ENCODE assay signal across 11 mouse cellular contexts in genomic region chr6:8105870-8106706, GRCm38 (mm10).
DNase-seq lines count a peak whose midpoint lies in the region; ATAC-seq and TF ChIP-seq lines count a peak whose summit lies in the region.
"Had no signal": no experiment of that assay in that cellular context is flagged by ENCODE, and none has a peak within 500 bp of the region (broad histone marks: within the 10 kb centered on the region; RNA-seq: fewer than 3 reads in every experiment).

No protein-coding gene starts in this region.

- H3K36me3 ChIP-seq in forebrain, embryonic 15.5 days = no peaks in the 10 kb centered on the region
- H3K36me3 ChIP-seq in forebrain, embryonic 12.5 days (replicated peaks) = no peaks in the 10 kb centered on the region
- no peaks in the 10 kb centered on the region for H3K36me3 ChIP-seq in stomach, embryonic 16.5 days (ENCODE audit: control insufficient read depth, insufficient read depth, low read length)
- H3K36me3 ChIP-seq in stomach, postnatal 0 days (ENCODE audit: control insufficient read depth, insufficient read depth, low read length) = no peaks in the 10 kb centered on the region
- H3K36me3 ChIP-seq in heart, embryonic 14.5 days (ENCODE audit: control insufficient read depth, insufficient read depth, low read length) = no peaks in the 10 kb centered on the region
- H3K36me3 ChIP-seq: intestine, embryonic 15.5 days had no signal

- H3K9ac ChIP-seq in forebrain, embryonic 15.5 days (replicated peaks) = no peak overlapping the region
- no peak overlapping the region for H3K9ac ChIP-seq in forebrain, embryonic 12.5 days
- H3K9ac ChIP-seq in stomach, embryonic 16.5 days (ENCODE audit: low read length) = no peak overlapping the region
- H3K9ac ChIP-seq in stomach, postnatal 0 days (ENCODE audit: low read length) = no peak overlapping the region
- H3K9ac ChIP-seq in heart, embryonic 14.5 days (ENCODE audit: low read length) = no peak overlapping the region
- H3K9ac ChIP-seq: intestine, embryonic 15.5 days had no signal

- H3K4me2 ChIP-seq in forebrain, embryonic 15.5 days (replicated peaks) = no peak overlapping the region
- H3K4me2 ChIP-seq in forebrain, embryonic 12.5 days = no peak overlapping the region
- no peak overlapping the region for H3K4me2 ChIP-seq in stomach, embryonic 16.5 days (ENCODE audit: low read depth, low read length)
- H3K4me2 ChIP-seq in stomach, postnatal 0 days (replicated peaks; ENCODE audit: low read depth) = no peak overlapping the region
- peak overlapping the region; percentile 36 for H3K4me2 ChIP-seq in heart, embryonic 14.5 days (ENCODE audit: low read length)
- H3K4me2 ChIP-seq: intestine, embryonic 15.5 days had no signal

- DNase-seq in stomach, postnatal 0 days (ENCODE audit: low spot score) = no peak
- DNase-seq in layer of hippocampus, adult 2 months (ENCODE audit: low spot score in 2 of 2) = no peak
- no peak for DNase-seq in kidney, adult 9 months
- no peak for DNase-seq in thymus, postnatal 0 days (ENCODE audit: low spot score)
- DNase-seq: gastrocnemius, postnatal 10 days; right cerebral cortex, adult 18-20 months had no signal

- no peak overlapping the region for H3K27ac ChIP-seq in forebrain, embryonic 15.5 days (replicated peaks)
- no peak overlapping the region for H3K27ac ChIP-seq in forebrain, embryonic 12.5 days
- H3K27ac ChIP-seq in stomach, embryonic 16.5 days (ENCODE audit: low read length) = no peak overlapping the region
- H3K27ac ChIP-seq in stomach, postnatal 0 days (replicated peaks) = no peak overlapping the region
- peak overlapping the region; percentile 83 to 85 for H3K27ac ChIP-seq in heart, embryonic 14.5 days (replicated peaks in 1 of 2; ENCODE audit: control insufficient read depth in 1 of 2, insufficient read depth in 1 of 2, low read depth in 2 of 2, low read length in 2 of 2)
- no peak overlapping the region for H3K27ac ChIP-seq in layer of hippocampus, adult 2 months
- H3K27ac ChIP-seq: intestine, embryonic 15.5 days had no signal

- no peak for TF ChIP-seq CTCF in stomach, postnatal 0 days (IDR thresholded peaks at IDR 0.05; ENCODE audit: low read depth)
- TF ChIP-seq CTCF in layer of hippocampus, adult 2 months (conservative IDR thresholded peaks at IDR 0.05) = no peak

- H3K27me3 ChIP-seq in forebrain, embryonic 15.5 days = no peaks in the 10 kb centered on the region
- no peaks in the 10 kb centered on the region for H3K27me3 ChIP-seq in forebrain, embryonic 12.5 days
- no peaks in the 10 kb centered on the region for H3K27me3 ChIP-seq in stomach, embryonic 16.5 days (ENCODE audit: control insufficient read depth, insufficient read depth, low read length)
- H3K27me3 ChIP-seq in stomach, postnatal 0 days (ENCODE audit: control insufficient read depth, insufficient read depth, low read length) = no peaks in the 10 kb centered on the region
- no peaks in the 10 kb centered on the region for H3K27me3 ChIP-seq in heart, embryonic 14.5 days (ENCODE audit: control insufficient read depth, insufficient read depth, low read length)
- H3K27me3 ChIP-seq: intestine, embryonic 15.5 days had no signal

- 56% methylated on average over 10 of the region's 10 CpGs for WGBS in forebrain, embryonic 15.5 days
- WGBS in forebrain, embryonic 12.5 days = 78% methylated on average over 10 of the region's 10 CpGs
- 60% methylated on average over 10 of the region's 10 CpGs for WGBS in stomach, embryonic 16.5 days
- WGBS in stomach, postnatal 0 days = 59% methylated on average over 10 of the region's 10 CpGs
- 40% methylated on average over 10 of the region's 10 CpGs for WGBS in heart, embryonic 14.5 days

- H3K9me3 ChIP-seq in forebrain, embryonic 15.5 days = no peaks in the 10 kb centered on the region
- H3K9me3 ChIP-seq in forebrain, embryonic 12.5 days = no peaks in the 10 kb centered on the region
- no peaks in the 10 kb centered on the region for H3K9me3 ChIP-seq in stomach, embryonic 16.5 days (replicated peaks; ENCODE audit: control insufficient read depth, low read length)
- no peaks in the 10 kb centered on the region for H3K9me3 ChIP-seq in stomach, postnatal 0 days (ENCODE audit: control insufficient read depth, low read length)
- H3K9me3 ChIP-seq in heart, embryonic 14.5 days (ENCODE audit: control insufficient read depth, low read length) = no peaks in the 10 kb centered on the region
- H3K9me3 ChIP-seq: intestine, embryonic 15.5 days had no signal

- H3K4me1 ChIP-seq in forebrain, embryonic 15.5 days = peaks cover 3% of the 10 kb centered on the region; the same call in 1 of the 2 replicates
- no peaks in the 10 kb centered on the region for H3K4me1 ChIP-seq in forebrain, embryonic 12.5 days
- H3K4me1 ChIP-seq in stomach, embryonic 16.5 days (ENCODE audit: control insufficient read depth, insufficient read depth, low read length) = no peaks in the 10 kb centered on the region
- H3K4me1 ChIP-seq in stomach, postnatal 0 days (replicated peaks; ENCODE audit: control insufficient read depth, insufficient read depth) = no peaks in the 10 kb centered on the region
- H3K4me1 ChIP-seq in heart, embryonic 14.5 days (ENCODE audit: control insufficient read depth in 2 of 2, insufficient read depth in 2 of 2, low read length in 2 of 2) = peaks cover 2 to 13% of the 10 kb centered on the region in 2 experiments; a peak in 3 of 4 replicates
- H3K4me1 ChIP-seq: intestine, embryonic 15.5 days had no signal

- no peak for TF ChIP-seq EP300 in stomach, postnatal 0 days (optimal IDR thresholded peaks at IDR 0.05)

- peak; percentile 43; the same call in 1 of the 2 replicates for ATAC-seq in forebrain, embryonic 15.5 days (replicated peaks)
- no peak for ATAC-seq in forebrain, embryonic 12.5 days (ENCODE audit: low FRiP score)
- peak; percentile 21; the same call in 1 of the 2 replicates for ATAC-seq in stomach, embryonic 16.5 days (ENCODE audit: insufficient read depth, low FRiP score)
- ATAC-seq in stomach, postnatal 0 days (ENCODE audit: low FRiP score, low TSS enrichment) = no peak
- peak; percentile 79 for ATAC-seq in heart, embryonic 14.5 days (ENCODE audit: insufficient number of reproducible peaks, insufficient read depth, low FRiP score, low read depth)
- ATAC-seq: intestine, embryonic 15.5 days had no signal

- no peak overlapping the region for H3K4me3 ChIP-seq in forebrain, embryonic 15.5 days
- no peak overlapping the region for H3K4me3 ChIP-seq in forebrain, embryonic 12.5 days (replicated peaks)
- no peak overlapping the region for H3K4me3 ChIP-seq in stomach, embryonic 16.5 days (replicated peaks; ENCODE audit: low read length)
- H3K4me3 ChIP-seq in stomach, postnatal 0 days (ENCODE audit: low read depth, low read length) = no peak overlapping the region
- no peak overlapping the region for H3K4me3 ChIP-seq in heart, embryonic 14.5 days (ENCODE audit: control insufficient read depth in 1 of 2, insufficient read depth in 1 of 2, low read depth in 1 of 2, low read length in 2 of 2)
- H3K4me3 ChIP-seq in layer of hippocampus, adult 2 months = no peak overlapping the region
- H3K4me3 ChIP-seq: intestine, embryonic 15.5 days had no signal

Comparison
In these comparisons a context has a peak if more than half of its experiments do, and no peak if none do; other contexts are left out.
1. ATAC-seq: peak in forebrain, embryonic 15.5 days (single experiment), stomach, embryonic 16.5 days (single experiment) and heart, embryonic 14.5 days (single experiment); none in forebrain, embryonic 12.5 days (single experiment) and stomach, postnatal 0 days (single experiment).
2. H3K27ac ChIP-seq: peak in heart, embryonic 14.5 days (2 of 2); none in forebrain, embryonic 15.5 days (single experiment), forebrain, embryonic 12.5 days (single experiment), stomach, embryonic 16.5 days (single experiment), stomach, postnatal 0 days (single experiment) and layer of hippocampus, adult 2 months (single experiment).